Mouse (Mus musculus): ENCODE data around the gene Mapk10. TPM values are rescaled to one million over a fixed set of nuclear protein-coding genes. Genes with fewer than 3 reads are reported as not detected.

Mapk10 gene
- polyA plus RNA-seq, 1 experiment from 2014 or later: 72.0 TPM

GRCm38 (mm10) chr5:103197796-103198325, 13.3 kb downstream of the Mapk10 start:
- H3K36me3 ChIP-seq: 0 out of 2 replicates have a peak, but pooled peaks cover 4% of the 10 kb centered on the region
- no peak overlapping the region for H3K4me2 ChIP-seq (replicated peaks)
- H3K27ac ChIP-seq: no peak overlapping the region
- 70% methylated on average over 2 of the region's 2 CpGs for WGBS
- H3K4me1 ChIP-seq: peaks cover 10% of the 10 kb centered on the region
- H3K9ac ChIP-seq: no peak overlapping the region
- H3K9me3 ChIP-seq: no peaks in the 10 kb centered on the region
- no peak for ATAC-seq (ENCODE audit: low FRiP score, low read depth)
- no peaks in the 10 kb centered on the region for H3K27me3 ChIP-seq (replicated peaks)
- no peak overlapping the region for H3K4me3 ChIP-seq

- Histone ChIP-seq H3K9ac (no peak overlapping the region), H3K27ac (no peak overlapping the region), H3K4me3 (no peak overlapping the region), H3K27me3 (replicated peaks) (no peaks in the 10 kb centered on the region), H3K4me2 (replicated peaks) (no peak overlapping the region), H3K9me3 (no peaks in the 10 kb centered on the region), H3K36me3 (no peaks in the 10 kb centered on the region), H3K4me1 (peaks cover 17% of the 10 kb centered on the region)
- WGBS: 56% methylated on average over 6 of the region's 6 CpGs
- no peak for ATAC-seq (ENCODE audit: low FRiP score, low read depth)
These were observed 16.6 kb downstream of the Mapk10 start for GRCm38 (mm10) chr5:103194549-103194948.

- Histone ChIP-seq H3K27ac (no peak overlapping the region), H3K9me3 (no peaks in the 10 kb centered on the region), H3K9ac (no peak overlapping the region), H3K4me2 (replicated peaks) (no peak overlapping the region), H3K36me3 (no peaks in the 10 kb centered on the region), H3K4me1 (peaks cover 17% of the 10 kb centered on the region), H3K4me3 (no peak overlapping the region), H3K27me3 (replicated peaks) (no peaks in the 10 kb centered on the region)
- 69% methylated on average over 3 of the region's 3 CpGs for WGBS
- no peak for ATAC-seq (ENCODE audit: low FRiP score, low read depth)
These were observed 17.4 kb downstream of the Mapk10 start for GRCm38 (mm10) chr5:103193700-103194099.

- Histone ChIP-seq H3K9ac (no peak overlapping the region), H3K4me3 (no peak overlapping the region), H3K4me1 (peaks cover 17% of the 10 kb centered on the region), H3K27ac (no peak overlapping the region), H3K9me3 (no peaks in the 10 kb centered on the region; the same call in 1 of the 2 replicates), H3K36me3 (no peaks in the 10 kb centered on the region), H3K4me2 (replicated peaks) (no peak overlapping the region), H3K27me3 (replicated peaks) (no peaks in the 10 kb centered on the region)
- WGBS: 17% methylated on average over 4 of the region's 4 CpGs
- ATAC-seq (ENCODE audit: low FRiP score, low read depth): no peak
These were observed 19.6 kb downstream of the Mapk10 start for GRCm38 (mm10) chr5:103191577-103191976.

- no peak for ATAC-seq (ENCODE audit: low FRiP score, low read depth)
- WGBS: 88% methylated on average over 1 of the region's 1 CpGs
- Histone ChIP-seq H3K4me1 (no peaks in the 10 kb centered on the region), H3K9me3 (peaks cover 6% of the 10 kb centered on the region; the same call in 1 of the 2 replicates), H3K4me3 (no peak overlapping the region), H3K4me2 (replicated peaks) (no peak overlapping the region), H3K27ac (no peak overlapping the region), H3K27me3 (replicated peaks) (no peaks in the 10 kb centered on the region), H3K9ac (no peak overlapping the region), H3K36me3 (no peaks in the 10 kb centered on the region)
These were observed 26.9 kb downstream of the Mapk10 start for GRCm38 (mm10) chr5:103184256-103184655.

- no peak for ATAC-seq (ENCODE audit: low FRiP score, low read depth)
- Histone ChIP-seq H3K4me2 (replicated peaks) (no peak overlapping the region), H3K27ac (no peak overlapping the region), H3K4me3 (no peak overlapping the region), H3K4me1 (0 out of 2 replicates have a peak, but pooled peaks cover 4% of the 10 kb centered on the region), H3K9me3 (peaks cover 6% of the 10 kb centered on the region; the same call in 1 of the 2 replicates), H3K9ac (no peak overlapping the region), H3K36me3 (no peaks in the 10 kb centered on the region), H3K27me3 (replicated peaks) (no peaks in the 10 kb centered on the region)
- WGBS: 89% methylated on average over 10 of the region's 10 CpGs
These were observed 29.5 kb downstream of the Mapk10 start for GRCm38 (mm10) chr5:103181622-103182021.

GRCm38 (mm10) chr5:103177010-103177409, 34.1 kb downstream of the Mapk10 start:
- WGBS: 48% methylated on average over 5 of the region's 5 CpGs
- Histone ChIP-seq H3K9ac (no peak overlapping the region), H3K27ac (no peak overlapping the region), H3K9me3 (no peaks in the 10 kb centered on the region), H3K4me2 (replicated peaks) (no peak overlapping the region), H3K36me3 (no peaks in the 10 kb centered on the region), H3K27me3 (replicated peaks) (no peaks in the 10 kb centered on the region), H3K4me1 (0 out of 2 replicates have a peak, but pooled peaks cover 4% of the 10 kb centered on the region), H3K4me3 (no peak overlapping the region)
- ATAC-seq (ENCODE audit: low FRiP score, low read depth): no peak

GRCm38 (mm10) chr5:103175989-103176388, 35.1 kb downstream of the Mapk10 start:
- Histone ChIP-seq H3K27me3 (replicated peaks) (no peaks in the 10 kb centered on the region), H3K9ac (no peak overlapping the region), H3K4me1 (0 out of 2 replicates have a peak, but pooled peaks cover 4% of the 10 kb centered on the region), H3K4me2 (replicated peaks) (no peak overlapping the region), H3K36me3 (no peaks in the 10 kb centered on the region), H3K9me3 (no peaks in the 10 kb centered on the region), H3K27ac (no peak overlapping the region), H3K4me3 (no peak overlapping the region)
- ATAC-seq (ENCODE audit: low FRiP score, low read depth): no peak
- WGBS: 86% methylated on average over 7 of the region's 7 CpGs

- Histone ChIP-seq H3K4me2 (replicated peaks) (no peak overlapping the region), H3K4me3 (no peak overlapping the region), H3K9me3 (peaks cover 7% of the 10 kb centered on the region; the same call in 1 of the 2 replicates), H3K9ac (no peak overlapping the region), H3K4me1 (0 out of 2 replicates have a peak, but pooled peaks cover 4% of the 10 kb centered on the region), H3K27ac (no peak overlapping the region), H3K36me3 (no peaks in the 10 kb centered on the region), H3K27me3 (replicated peaks) (no peaks in the 10 kb centered on the region)
- 76% methylated on average over 7 of the region's 7 CpGs for WGBS
- no peak for ATAC-seq (ENCODE audit: low FRiP score, low read depth)
These were observed 36.5 kb downstream of the Mapk10 start for GRCm38 (mm10) chr5:103174607-103175006.

- H3K9ac ChIP-seq: no peak overlapping the region
- ATAC-seq (ENCODE audit: low FRiP score, low read depth): no peak
- H3K4me3 ChIP-seq: no peak overlapping the region
- H3K9me3 ChIP-seq: peaks cover 10% of the 10 kb centered on the region; the same call in 1 of the 2 replicates
- WGBS: 91% methylated on average over 3 of the region's 3 CpGs
- no peak overlapping the region for H3K4me2 ChIP-seq (replicated peaks)
- no peak overlapping the region for H3K27ac ChIP-seq
- no peaks in the 10 kb centered on the region for H3K36me3 ChIP-seq
- no peaks in the 10 kb centered on the region for H3K27me3 ChIP-seq (replicated peaks)
- H3K4me1 ChIP-seq: no peaks in the 10 kb centered on the region
These were observed 39.9 kb downstream of the Mapk10 start for GRCm38 (mm10) chr5:103171207-103171606.

- H3K27me3 ChIP-seq (replicated peaks): no peaks in the 10 kb centered on the region
- H3K4me1 ChIP-seq: no peaks in the 10 kb centered on the region
- no peak overlapping the region for H3K9ac ChIP-seq
- no peak for ATAC-seq (ENCODE audit: low FRiP score, low read depth)
- H3K36me3 ChIP-seq: no peaks in the 10 kb centered on the region
- H3K4me3 ChIP-seq: no peak overlapping the region
- 54% methylated on average over 5 of the region's 5 CpGs for WGBS
- H3K27ac ChIP-seq: no peak overlapping the region
- H3K9me3 ChIP-seq: peaks cover 10% of the 10 kb centered on the region; the same call in 1 of the 2 replicates
- H3K4me2 ChIP-seq (replicated peaks): no peak overlapping the region
These were observed 43.8 kb downstream of the Mapk10 start for GRCm38 (mm10) chr5:103167371-103167770.

GRCm38 (mm10) chr5:103166755-103167154, 44.4 kb downstream of the Mapk10 start:
- no peaks in the 10 kb centered on the region for H3K27me3 ChIP-seq (replicated peaks)
- WGBS: 69% methylated on average over 2 of the region's 2 CpGs
- peaks cover 5% of the 10 kb centered on the region; the same call in 1 of the 2 replicates for H3K4me1 ChIP-seq
- no peak overlapping the region for H3K9ac ChIP-seq
- H3K9me3 ChIP-seq: peaks cover 10% of the 10 kb centered on the region; the same call in 1 of the 2 replicates
- ATAC-seq (ENCODE audit: low FRiP score, low read depth): no peak
- no peak overlapping the region for H3K4me2 ChIP-seq (replicated peaks)
- H3K4me3 ChIP-seq: no peak overlapping the region
- no peak overlapping the region for H3K27ac ChIP-seq
- H3K36me3 ChIP-seq: no peaks in the 10 kb centered on the region

- H3K27me3 ChIP-seq (replicated peaks): no peaks in the 10 kb centered on the region
- H3K4me3 ChIP-seq: no peak overlapping the region
- no peaks in the 10 kb centered on the region for H3K36me3 ChIP-seq
- ATAC-seq (ENCODE audit: low FRiP score, low read depth): no peak
- H3K9ac ChIP-seq: no peak overlapping the region
- no peak overlapping the region for H3K4me2 ChIP-seq (replicated peaks)
- no peak overlapping the region for H3K27ac ChIP-seq
- H3K4me1 ChIP-seq: peaks cover 9% of the 10 kb centered on the region; the same call in 1 of the 2 replicates
- no peaks in the 10 kb centered on the region for H3K9me3 ChIP-seq
- WGBS: 96% methylated on average over 3 of the region's 3 CpGs
These were observed 47.1 kb downstream of the Mapk10 start for GRCm38 (mm10) chr5:103164022-103164421.
